Mouse (Mus musculus): ENCODE data around the gene Shb. TPM values are rescaled to one million over a fixed set of nuclear protein-coding genes. Genes with fewer than 3 reads are reported as not detected.

Shb gene
- polyA plus RNA-seq, 1 experiment from 2014 or later = 2.6 TPM

- 74% methylated on average over 5 of the region's 5 CpGs for WGBS
- Histone ChIP-seq H3K36me3 (ENCODE audit: control insufficient read depth, insufficient read depth, low read length) (no peaks in the 10 kb centered on the region), H3K4me2 (ENCODE audit: low read length) (no peak overlapping the region), H3K4me3 (ENCODE audit: low read length) (no peak overlapping the region), H3K27me3 (replicated peaks; ENCODE audit: control insufficient read depth, insufficient read depth, low read length) (no peaks in the 10 kb centered on the region), H3K4me1 (ENCODE audit: control insufficient read depth, insufficient read depth, low read depth, low read length) (no peaks in the 10 kb centered on the region), H3K9me3 (ENCODE audit: control insufficient read depth, low read length) (no peaks in the 10 kb centered on the region), H3K27ac (ENCODE audit: low read depth, low read length) (no peak overlapping the region), H3K9ac (ENCODE audit: low read depth, low read length) (no peak overlapping the region)
- no peak for ATAC-seq
Observed at GRCm38 (mm10) chr4:45549514-45549913, 17.2 kb upstream of the Shb start.

DNA sequence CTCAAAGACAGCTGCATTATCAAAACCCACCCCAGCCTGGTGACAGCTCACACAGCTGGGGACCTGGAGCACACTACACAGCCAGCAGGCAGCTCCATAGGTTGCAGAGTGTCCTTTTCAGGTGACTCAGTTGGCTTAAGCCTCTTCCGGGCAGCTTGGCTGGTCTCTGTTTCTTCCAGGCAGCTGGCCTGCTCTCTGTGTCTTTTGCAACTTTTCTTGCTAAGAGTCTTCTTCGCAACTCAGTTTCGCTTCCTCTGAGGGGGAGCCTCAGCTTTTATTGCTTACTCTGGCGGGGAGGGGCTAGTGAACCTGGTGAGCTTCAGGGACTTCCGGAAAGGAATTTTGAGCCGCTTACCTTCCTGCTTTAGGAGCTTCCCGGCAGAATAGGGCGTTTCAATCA, 13.6 kb upstream of the Shb start:
- no peak overlapping the region for H3K4me3 ChIP-seq (ENCODE audit: low read length)
- ATAC-seq = no peak
- H3K4me2 ChIP-seq (ENCODE audit: low read length) = no peak overlapping the region
- 65% methylated on average over 8 of the region's 8 CpGs for WGBS
- H3K27me3 ChIP-seq (replicated peaks; ENCODE audit: control insufficient read depth, insufficient read depth, low read length) = no peaks in the 10 kb centered on the region
- no peak overlapping the region for H3K9ac ChIP-seq (ENCODE audit: low read depth, low read length)
- no peak overlapping the region for H3K27ac ChIP-seq (ENCODE audit: low read depth, low read length)
- no peaks in the 10 kb centered on the region for H3K4me1 ChIP-seq (ENCODE audit: control insufficient read depth, insufficient read depth, low read depth, low read length)
- no peaks in the 10 kb centered on the region for H3K9me3 ChIP-seq (ENCODE audit: control insufficient read depth, low read length)
- H3K36me3 ChIP-seq (ENCODE audit: control insufficient read depth, insufficient read depth, low read length) = no peaks in the 10 kb centered on the region

GRCm38 (mm10) chr4:45543481-45544051, 11.3 kb upstream of the Shb start:
- H3K4me3 ChIP-seq (ENCODE audit: low read length) = no peak overlapping the region
- WGBS = 68% methylated on average over 3 of the region's 3 CpGs
- H3K9ac ChIP-seq (ENCODE audit: low read depth, low read length) = no peak overlapping the region
- no peaks in the 10 kb centered on the region for H3K9me3 ChIP-seq (ENCODE audit: control insufficient read depth, low read length)
- no peaks in the 10 kb centered on the region for H3K27me3 ChIP-seq (replicated peaks; ENCODE audit: control insufficient read depth, insufficient read depth, low read length)
- no peaks in the 10 kb centered on the region for H3K36me3 ChIP-seq (ENCODE audit: control insufficient read depth, insufficient read depth, low read length)
- H3K27ac ChIP-seq (ENCODE audit: low read depth, low read length) = no peak overlapping the region
- peaks cover 2% of the 10 kb centered on the region for H3K4me1 ChIP-seq (ENCODE audit: control insufficient read depth, insufficient read depth, low read depth, low read length)
- ATAC-seq = no peak
- H3K4me2 ChIP-seq (ENCODE audit: low read length) = no peak overlapping the region

DNA sequence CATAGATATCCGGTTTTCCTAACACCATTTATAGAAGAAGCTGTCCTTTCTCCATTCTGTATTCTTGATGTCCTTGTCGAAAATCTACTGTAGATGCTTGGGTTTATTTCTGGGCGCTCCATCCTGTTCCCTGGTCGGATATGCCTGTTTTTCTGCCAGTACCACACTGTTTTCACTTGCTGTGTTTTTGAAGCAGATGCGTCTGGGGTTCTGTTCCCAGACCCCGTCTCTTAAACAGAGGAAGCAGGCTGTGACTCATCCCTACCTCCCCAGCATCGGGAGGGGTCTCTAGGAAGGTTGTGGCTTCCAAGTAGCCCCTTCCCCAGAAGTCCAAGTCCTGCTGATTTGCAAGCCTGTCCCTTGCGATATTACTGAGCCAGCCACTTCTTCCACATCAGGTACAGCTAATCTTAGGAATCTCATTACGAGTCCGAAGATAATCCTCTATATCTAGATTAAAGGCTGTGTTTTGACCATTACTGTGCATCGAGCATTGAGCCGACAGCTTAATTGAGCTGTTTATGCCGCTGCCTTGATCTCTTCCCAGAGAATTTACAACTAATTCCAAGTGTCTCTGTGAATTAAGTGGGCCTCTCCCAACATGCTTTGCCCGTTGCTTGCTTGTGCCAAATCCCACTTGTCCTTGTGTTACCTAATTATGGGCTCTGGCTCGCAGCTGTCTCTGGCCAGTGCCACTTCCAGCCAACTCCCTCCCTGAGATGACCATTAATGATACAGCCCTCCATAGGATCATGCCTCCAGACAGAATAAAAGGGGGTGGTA, 8.1 kb upstream of the Shb start:
- peak; percentile 45; the same call in 1 of the 2 replicates for ATAC-seq
- H3K9me3 ChIP-seq (ENCODE audit: control insufficient read depth, low read length) = no peaks in the 10 kb centered on the region
- no peak overlapping the region for H3K4me3 ChIP-seq (ENCODE audit: low read length)
- no peaks in the 10 kb centered on the region for H3K36me3 ChIP-seq (ENCODE audit: control insufficient read depth, insufficient read depth, low read length)
- WGBS = 63% methylated on average over 15 of the region's 15 CpGs
- no peak overlapping the region for H3K4me2 ChIP-seq (ENCODE audit: low read length)
- H3K4me1 ChIP-seq (ENCODE audit: control insufficient read depth, insufficient read depth, low read depth, low read length) = peaks cover 2% of the 10 kb centered on the region
- H3K27me3 ChIP-seq (replicated peaks; ENCODE audit: control insufficient read depth, insufficient read depth, low read length) = no peaks in the 10 kb centered on the region
- H3K27ac ChIP-seq (ENCODE audit: low read depth, low read length) = no peak overlapping the region
- H3K9ac ChIP-seq (ENCODE audit: low read depth, low read length) = no peak overlapping the region

- H3K4me2 ChIP-seq (ENCODE audit: low read length) = no peak overlapping the region
- H3K4me1 ChIP-seq (ENCODE audit: control insufficient read depth, insufficient read depth, low read depth, low read length) = peaks cover 2% of the 10 kb centered on the region
- H3K4me3 ChIP-seq (ENCODE audit: low read length) = no peak overlapping the region
- H3K9me3 ChIP-seq (ENCODE audit: control insufficient read depth, low read length) = no peaks in the 10 kb centered on the region
- no peak overlapping the region for H3K9ac ChIP-seq (ENCODE audit: low read depth, low read length)
- no peaks in the 10 kb centered on the region for H3K36me3 ChIP-seq (ENCODE audit: control insufficient read depth, insufficient read depth, low read length)
- H3K27ac ChIP-seq (ENCODE audit: low read depth, low read length) = no peak overlapping the region
- no peak for ATAC-seq
- no peaks in the 10 kb centered on the region for H3K27me3 ChIP-seq (replicated peaks; ENCODE audit: control insufficient read depth, insufficient read depth, low read length)
Observed at GRCm38 (mm10) chr4:45539187-45539586, 6.9 kb upstream of the Shb start.

DNA sequence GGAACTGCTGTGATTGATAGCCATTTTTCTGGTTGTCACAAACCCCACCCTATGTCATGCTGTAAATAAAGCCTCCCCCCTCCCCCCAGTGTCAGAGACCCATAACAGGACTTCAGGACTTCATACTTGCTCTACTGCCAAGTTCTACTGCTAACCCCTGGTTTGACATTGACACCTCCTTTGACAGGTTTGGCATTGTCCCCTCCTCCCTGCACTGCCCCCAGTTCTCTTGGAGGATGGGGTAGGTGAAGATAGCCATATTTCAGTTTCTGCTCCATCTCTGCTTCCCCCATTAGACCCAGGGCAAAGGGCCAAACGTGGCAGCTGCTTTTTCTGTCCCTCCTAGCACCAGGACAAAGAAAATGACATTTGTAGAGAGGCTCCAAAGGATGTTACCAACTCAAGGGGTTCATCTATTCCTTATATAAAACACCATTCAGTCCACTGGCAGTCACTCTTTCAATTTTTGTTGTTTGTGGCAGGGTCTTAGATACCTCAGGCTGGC, 1.2 kb upstream of the Shb start:
- peaks cover 5% of the 10 kb centered on the region; the same call in 1 of the 2 replicates for H3K4me1 ChIP-seq (ENCODE audit: control insufficient read depth, insufficient read depth, low read depth, low read length)
- 40% methylated on average over 1 of the region's 1 CpGs for WGBS
- no peak for ATAC-seq

GRCm38 (mm10) chr4:45530662-45531542, 1.4 kb downstream of the Shb start:
- Histone ChIP-seq H3K9ac (ENCODE audit: low read depth, low read length) (peak overlapping the region; percentile 81), H3K27ac (ENCODE audit: low read depth, low read length) (peak overlapping the region; percentile 88), H3K27me3 (replicated peaks; ENCODE audit: control insufficient read depth, insufficient read depth, low read length) (no peaks in the 10 kb centered on the region), H3K4me2 (ENCODE audit: low read length) (peak overlapping the region; percentile 92), H3K9me3 (ENCODE audit: control insufficient read depth, low read length) (no peaks in the 10 kb centered on the region), H3K4me3 (ENCODE audit: low read length) (peak overlapping the region; percentile 76), H3K4me1 (ENCODE audit: control insufficient read depth, insufficient read depth, low read depth, low read length) (peaks cover 17% of the 10 kb centered on the region), H3K36me3 (ENCODE audit: control insufficient read depth, insufficient read depth, low read length) (no peaks in the 10 kb centered on the region)
- ATAC-seq = peak; percentile 90
- under 1% methylated on average over 44 of the region's 68 CpGs for WGBS

More for the DNA sequence above, 1.2 kb upstream of the Shb start:
- H3K27me3 ChIP-seq (replicated peaks; ENCODE audit: control insufficient read depth, insufficient read depth, low read length) = no peaks in the 10 kb centered on the region
- no peak overlapping the region for H3K4me2 ChIP-seq (ENCODE audit: low read length)
- H3K27ac ChIP-seq (ENCODE audit: low read depth, low read length) = no peak overlapping the region
- no peak overlapping the region for H3K9ac ChIP-seq (ENCODE audit: low read depth, low read length)
- H3K36me3 ChIP-seq (ENCODE audit: control insufficient read depth, insufficient read depth, low read length) = no peaks in the 10 kb centered on the region
- H3K9me3 ChIP-seq (ENCODE audit: control insufficient read depth, low read length) = no peaks in the 10 kb centered on the region
- no peak overlapping the region for H3K4me3 ChIP-seq (ENCODE audit: low read length)

DNA sequence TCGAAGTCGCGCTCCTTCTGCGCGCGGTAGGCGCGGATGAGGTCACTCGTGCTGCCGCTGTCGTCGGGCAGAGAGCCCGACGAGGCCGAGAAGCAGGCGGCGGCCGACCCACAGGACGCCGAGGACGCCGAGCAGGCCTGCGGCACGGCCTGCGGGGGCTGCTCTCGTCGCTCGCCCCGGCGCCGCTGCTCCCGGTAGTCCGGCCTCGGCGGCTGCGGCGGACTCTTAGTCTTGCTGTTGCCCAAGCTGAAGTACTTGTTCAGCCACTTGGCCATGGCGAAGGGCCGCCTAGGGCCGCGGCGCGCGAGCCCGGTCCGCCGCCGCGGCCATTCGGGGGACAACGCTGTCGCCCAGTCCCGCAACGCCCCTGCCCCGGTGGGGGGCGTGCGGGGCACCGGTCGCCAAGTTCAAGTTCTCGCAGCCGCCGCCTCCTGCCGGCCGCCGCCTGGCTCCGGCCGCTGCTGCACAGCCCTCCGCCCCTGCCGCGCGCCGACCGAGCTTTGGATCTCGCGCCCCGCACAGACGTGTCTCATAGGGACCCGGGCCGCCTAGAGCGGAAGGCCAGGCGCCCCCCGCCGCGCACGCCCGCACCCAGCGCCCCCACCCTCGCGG, 2.2 kb downstream of the Shb start:
- Histone ChIP-seq H3K36me3 (ENCODE audit: control insufficient read depth, insufficient read depth, low read length) (no peaks in the 10 kb centered on the region), H3K27ac (ENCODE audit: low read depth, low read length) (peak overlapping the region; percentile 88), H3K9me3 (ENCODE audit: control insufficient read depth, low read length) (no peaks in the 10 kb centered on the region), H3K27me3 (replicated peaks; ENCODE audit: control insufficient read depth, insufficient read depth, low read length) (no peaks in the 10 kb centered on the region), H3K9ac (ENCODE audit: low read depth, low read length) (peak overlapping the region; percentile 81), H3K4me1 (ENCODE audit: control insufficient read depth, insufficient read depth, low read depth, low read length) (peaks cover 20% of the 10 kb centered on the region), H3K4me3 (ENCODE audit: low read length) (peak overlapping the region; percentile 76), H3K4me2 (ENCODE audit: low read length) (peak overlapping the region; percentile 92)
- WGBS = 0% methylated on average over 57 of the region's 89 CpGs
- peak; percentile 53 for ATAC-seq
